Mouse (Mus musculus) kidney, embryonic 15.5 days (tissue): ENCODE results near the gene Csrp2. TPM values are rescaled to one million over a fixed set of nuclear protein-coding genes. Genes with fewer than 3 reads are reported as not detected.

Experiments used
- ATAC-seq: fragments of 200-750 bp; cut with Nextera tagmentation; replicated peaks from 2 replicates; pipeline ENCODE4 v1.8.0; 2017; ENCODE audit warnings: moderate TSS enrichment; ENCODE audit not compliant: low FRiP score
- H3K27ac ChIP-seq: fragments of 300-500 bp; sonication (generic); 2 replicates; pipeline ENCODE4 v1.5.1; 2015; ENCODE audit warnings: mild to moderate bottlenecking, inconsistent platforms
- H3K27me3 ChIP-seq: fragments of 300-500 bp; sonication (generic); 2 replicates; pipeline ENCODE4 v1.6.1; 2015; ENCODE audit warnings: inconsistent platforms
- H3K36me3 ChIP-seq: fragments of 300-500 bp; sonication (generic); 2 replicates; pipeline ENCODE4 v1.6.1; 2015; ENCODE audit warnings: inconsistent platforms
- H3K4me1 ChIP-seq: fragments of 300-500 bp; sonication (generic); 2 replicates; pipeline ENCODE4 v1.6.1; 2015; ENCODE audit warnings: inconsistent platforms
- H3K4me2 ChIP-seq: fragments of 300-500 bp; sonication (generic); 2 replicates; pipeline ENCODE4 v1.6.1; 2015; ENCODE audit warnings: moderate library complexity, mild to moderate bottlenecking, inconsistent platforms
- H3K4me3 ChIP-seq: fragments of 300-500 bp; sonication (generic); replicated peaks from 2 replicates; pipeline ENCODE4 v1.5.1; 2015; ENCODE audit warnings: mild to moderate bottlenecking, inconsistent platforms
- H3K9ac ChIP-seq: fragments of 300-500 bp; sonication (generic); 2 replicates; pipeline ENCODE4 v1.6.1; 2015; ENCODE audit warnings: mild to moderate bottlenecking, inconsistent platforms
- H3K9me3 ChIP-seq: fragments of 300-500 bp; sonication (generic); replicated peaks from 2 replicates; pipeline ENCODE4 v1.6.1; 2016; ENCODE audit warnings: inconsistent platforms
- WGBS: fragments of 180-500 bp; shearing (Covaris S2); methylation state at CpG from one replicate; pipeline ENCODE4 v1.1.7; 2015; ENCODE audit warnings: mixed read lengths; 5-methylcytosine and 5-hydroxymethylcytosine counted together
- polyA plus RNA-seq: library from polyadenylated mRNA; unstranded; fragments of >200 nt; fragmentation: Nextera tagmentation; extraction: Ambion mirVana; gene quantifications from 2 replicates; pipeline ENCODE4 v1.2.1, GENCODE M21; 2015

Gene Csrp2
- polyA plus RNA-seq, 1 experiment from 2014 or later: 189 TPM

GRCm38 (mm10) chr10:110935081-110935480 lies 15.5 kb downstream of the Csrp2 start:
- Histone ChIP-seq H3K27me3 (no peaks in the 10 kb centered on the region), H3K27ac (no peak overlapping the region), H3K4me2 (no peak overlapping the region), H3K9ac (no peak overlapping the region), H3K4me1 (peaks cover 16% of the 10 kb centered on the region), H3K36me3 (peaks cover 54% of the 10 kb centered on the region), H3K4me3 (no peak overlapping the region), H3K9me3 (no peaks in the 10 kb centered on the region)
- 87% methylated on average over 11 of the region's 11 CpGs for WGBS
- no peak for ATAC-seq

DNA sequence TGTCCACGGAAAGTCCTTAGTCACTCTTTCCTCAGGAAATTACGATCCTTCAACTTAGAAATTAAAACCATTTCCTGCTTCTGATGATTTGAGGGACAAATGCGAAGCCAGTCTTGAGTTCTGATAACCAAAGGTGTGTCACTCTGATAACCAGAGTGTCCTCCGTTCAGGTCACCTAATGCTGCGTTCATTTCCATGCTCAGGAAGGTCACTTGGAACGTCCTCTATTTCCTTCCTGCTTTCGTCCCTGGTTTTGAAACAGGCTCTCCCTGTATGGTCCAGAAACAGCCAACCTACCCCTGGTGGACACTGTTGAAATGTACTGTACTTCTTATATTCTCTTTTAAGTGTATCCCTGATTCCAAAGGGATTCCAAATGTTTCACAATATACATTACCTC lies 16.1 kb downstream of the Csrp2 start:
- H3K36me3 ChIP-seq: peaks cover 56% of the 10 kb centered on the region
- H3K4me2 ChIP-seq: no peak overlapping the region
- WGBS: 71% methylated on average over 7 of the region's 7 CpGs
- H3K27ac ChIP-seq: no peak overlapping the region
- ATAC-seq: no peak
- H3K9ac ChIP-seq: no peak overlapping the region
- H3K27me3 ChIP-seq: no peaks in the 10 kb centered on the region
- H3K4me1 ChIP-seq: peaks cover 15% of the 10 kb centered on the region
- no peak overlapping the region for H3K4me3 ChIP-seq
- no peaks in the 10 kb centered on the region for H3K9me3 ChIP-seq

DNA sequence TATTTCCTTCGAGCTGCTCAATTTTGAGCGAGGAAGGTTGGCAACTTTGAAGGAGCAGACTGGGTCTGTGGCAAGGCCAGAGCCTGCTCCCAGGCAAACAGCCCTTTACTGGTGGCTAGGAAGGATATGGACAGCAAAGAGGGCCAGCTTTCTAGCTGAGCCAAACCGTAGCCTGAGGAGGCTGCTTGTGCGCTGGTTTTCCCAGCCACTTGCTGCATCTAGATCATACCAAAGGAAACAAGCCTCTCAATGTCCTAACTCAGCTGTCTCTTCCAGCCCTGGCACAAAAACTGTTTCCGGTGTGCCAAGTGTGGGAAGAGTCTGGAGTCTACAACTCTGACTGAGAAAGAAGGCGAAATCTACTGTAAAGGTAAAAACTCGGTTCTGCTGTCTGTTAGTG lies 18.8 kb downstream of the Csrp2 start:
- Histone ChIP-seq H3K4me2 (no peak overlapping the region), H3K4me1 (0 out of 2 replicates have a peak, but pooled peaks cover 2% of the 10 kb centered on the region), H3K9ac (no peak overlapping the region), H3K4me3 (no peak overlapping the region), H3K9me3 (no peaks in the 10 kb centered on the region), H3K27me3 (no peaks in the 10 kb centered on the region), H3K27ac (no peak overlapping the region), H3K36me3 (peaks cover 71% of the 10 kb centered on the region)
- WGBS: 91% methylated on average over 7 of the region's 7 CpGs
- ATAC-seq: no peak

GRCm38 (mm10) chr10:110938841-110939549 lies 19.4 kb downstream of the Csrp2 start:
- ATAC-seq: no peak
- Histone ChIP-seq H3K9me3 (no peaks in the 10 kb centered on the region), H3K4me3 (no peak overlapping the region), H3K27ac (no peak overlapping the region), H3K9ac (no peak overlapping the region), H3K36me3 (peaks cover 75% of the 10 kb centered on the region), H3K4me2 (no peak overlapping the region), H3K4me1 (0 out of 2 replicates have a peak, but pooled peaks cover 2% of the 10 kb centered on the region), H3K27me3 (no peaks in the 10 kb centered on the region)
- WGBS: 80% methylated on average over 19 of the region's 19 CpGs

GRCm38 (mm10) chr10:110939717-110940116 lies 20.1 kb downstream of the Csrp2 start:
- 81% methylated on average over 4 of the region's 4 CpGs for WGBS
- Histone ChIP-seq H3K4me1 (0 out of 2 replicates have a peak, but pooled peaks cover 2% of the 10 kb centered on the region), H3K36me3 (peaks cover 77% of the 10 kb centered on the region), H3K4me3 (no peak overlapping the region), H3K9ac (no peak overlapping the region), H3K9me3 (no peaks in the 10 kb centered on the region), H3K4me2 (no peak overlapping the region), H3K27ac (no peak overlapping the region), H3K27me3 (no peaks in the 10 kb centered on the region)
- ATAC-seq: no peak

- Histone ChIP-seq H3K36me3 (peaks cover 77% of the 10 kb centered on the region), H3K9ac (no peak overlapping the region), H3K4me2 (no peak overlapping the region), H3K27me3 (no peaks in the 10 kb centered on the region), H3K27ac (no peak overlapping the region; the same call in 1 of the 2 replicates), H3K4me3 (no peak overlapping the region), H3K9me3 (no peaks in the 10 kb centered on the region), H3K4me1 (0 out of 2 replicates have a peak, but pooled peaks cover 2% of the 10 kb centered on the region)
- WGBS: 85% methylated on average over 13 of the region's 13 CpGs
- peak; percentile 44; the same call in 1 of the 2 replicates for ATAC-seq
Measured at GRCm38 (mm10) chr10:110940740-110941398, 21.3 kb downstream of the Csrp2 start.

DNA sequence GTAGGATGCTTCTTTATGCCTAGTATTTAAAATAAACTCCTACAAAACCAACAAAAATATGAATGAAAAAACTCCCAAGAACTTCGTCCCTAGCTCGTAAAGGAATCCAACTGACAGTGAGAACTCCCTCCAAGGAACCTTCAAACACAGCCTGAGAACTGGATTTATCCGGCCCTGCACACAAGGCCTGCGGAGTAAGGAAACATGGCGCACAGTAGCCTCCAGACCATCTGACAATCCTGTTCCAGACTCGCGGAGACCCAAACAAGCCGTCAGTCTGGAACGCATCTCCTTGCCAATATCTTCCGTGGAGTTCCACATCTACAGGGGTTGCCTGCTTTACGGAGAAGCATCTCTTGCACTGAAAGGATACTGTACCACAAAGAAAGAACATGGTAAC lies 22.4 kb downstream of the Csrp2 start:
- 93% methylated on average over 11 of the region's 11 CpGs for WGBS
- Histone ChIP-seq H3K36me3 (peaks cover 77% of the 10 kb centered on the region), H3K4me1 (0 out of 2 replicates have a peak, but pooled peaks cover 2% of the 10 kb centered on the region), H3K27me3 (no peaks in the 10 kb centered on the region), H3K27ac (no peak overlapping the region), H3K4me2 (no peak overlapping the region), H3K4me3 (no peak overlapping the region), H3K9me3 (no peaks in the 10 kb centered on the region), H3K9ac (no peak overlapping the region)
- no peak for ATAC-seq

- Histone ChIP-seq H3K9me3 (no peaks in the 10 kb centered on the region), H3K4me1 (0 out of 2 replicates have a peak, but pooled peaks cover 2% of the 10 kb centered on the region), H3K27ac (no peak overlapping the region), H3K4me2 (no peak overlapping the region), H3K4me3 (no peak overlapping the region), H3K27me3 (no peaks in the 10 kb centered on the region), H3K36me3 (peaks cover 75% of the 10 kb centered on the region), H3K9ac (no peak overlapping the region)
- ATAC-seq: no peak
- WGBS: 77% methylated on average over 9 of the region's 9 CpGs
Measured at GRCm38 (mm10) chr10:110942806-110943205, 23.2 kb downstream of the Csrp2 start.

GRCm38 (mm10) chr10:110944175-110944574 lies 24.6 kb downstream of the Csrp2 start:
- ATAC-seq: no peak

GRCm38 (mm10) chr10:110945966-110946365 lies 26.4 kb downstream of the Csrp2 start:
- no peaks in the 10 kb centered on the region for H3K27me3 ChIP-seq
- no peak overlapping the region for H3K9ac ChIP-seq
- 0 out of 2 replicates have a peak, but pooled peaks have one; percentile 43 for ATAC-seq
- 72% methylated on average over 12 of the region's 12 CpGs for WGBS
- H3K36me3 ChIP-seq: peaks cover 67% of the 10 kb centered on the region
- no peak overlapping the region for H3K4me2 ChIP-seq
- no peaks in the 10 kb centered on the region for H3K4me1 ChIP-seq
- no peaks in the 10 kb centered on the region for H3K9me3 ChIP-seq
- H3K4me3 ChIP-seq: no peak overlapping the region
- peak overlapping the region; percentile 60 for H3K27ac ChIP-seq

More at GRCm38 (mm10) chr10:110944175-110944574, 24.6 kb downstream of the Csrp2 start:
- no peak overlapping the region for H3K9ac ChIP-seq
- H3K4me1 ChIP-seq: 0 out of 2 replicates have a peak, but pooled peaks cover under 1% of the 10 kb centered on the region
- 95% methylated on average over 11 of the region's 11 CpGs for WGBS
- H3K4me2 ChIP-seq: no peak overlapping the region
- H3K27ac ChIP-seq: no peak overlapping the region
- peaks cover 62% of the 10 kb centered on the region for H3K36me3 ChIP-seq
- H3K4me3 ChIP-seq: no peak overlapping the region
- H3K9me3 ChIP-seq: no peaks in the 10 kb centered on the region
- no peaks in the 10 kb centered on the region for H3K27me3 ChIP-seq

DNA sequence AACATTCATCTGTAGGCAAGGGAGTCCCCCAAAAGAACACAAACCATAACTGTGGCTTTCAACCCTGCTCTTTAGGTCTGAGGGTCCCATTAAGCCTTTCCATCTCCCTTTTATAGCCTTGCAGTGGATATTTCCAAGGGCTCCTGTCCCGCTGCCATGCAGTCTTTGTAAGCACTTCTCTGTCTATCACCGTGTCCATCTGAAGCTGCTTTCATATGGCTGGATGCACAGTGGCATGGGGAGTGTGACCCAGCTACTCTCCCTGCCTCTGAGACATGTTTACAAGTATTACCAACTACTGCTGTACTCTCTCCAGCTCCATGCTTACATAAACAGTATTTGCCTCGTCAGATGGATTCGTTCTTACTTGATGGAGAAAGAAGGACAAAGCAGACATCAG lies 28.0 kb downstream of the Csrp2 start:
- Histone ChIP-seq H3K4me2 (no peak overlapping the region), H3K27ac (no peak overlapping the region), H3K36me3 (peaks cover 63% of the 10 kb centered on the region), H3K9ac (no peak overlapping the region), H3K9me3 (no peaks in the 10 kb centered on the region), H3K4me1 (peaks cover 6% of the 10 kb centered on the region; the same call in 1 of the 2 replicates), H3K27me3 (no peaks in the 10 kb centered on the region), H3K4me3 (no peak overlapping the region)
- no peak for ATAC-seq
- WGBS: 71% methylated on average over 4 of the region's 4 CpGs

DNA sequence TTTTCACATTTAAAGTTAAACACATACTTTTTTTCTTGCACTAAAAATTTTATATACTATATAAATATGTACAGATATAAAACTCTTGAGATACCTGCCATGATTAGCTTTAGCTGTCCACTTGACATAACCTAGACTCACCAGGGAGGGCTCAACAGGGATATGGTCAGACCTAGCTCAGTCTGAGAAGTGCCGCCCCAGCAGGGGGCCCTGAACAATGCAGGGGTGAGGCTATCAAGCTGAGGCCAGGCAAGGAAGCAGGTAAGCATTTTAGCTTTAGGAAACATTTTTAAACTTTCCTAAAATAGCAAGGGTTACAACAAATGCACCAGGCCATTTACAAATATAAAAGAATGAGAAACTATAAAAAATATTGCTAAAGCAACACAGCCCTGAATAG lies 31.5 kb downstream of the Csrp2 start:
- H3K36me3 ChIP-seq: peaks cover 47% of the 10 kb centered on the region
- 94% methylated on average over 1 of the region's 1 CpGs for WGBS
- no peak overlapping the region for H3K27ac ChIP-seq
- no peak overlapping the region for H3K9ac ChIP-seq
- H3K4me2 ChIP-seq: no peak overlapping the region
- H3K4me3 ChIP-seq: no peak overlapping the region
- no peaks in the 10 kb centered on the region for H3K27me3 ChIP-seq
- H3K9me3 ChIP-seq: no peaks in the 10 kb centered on the region
- no peak for ATAC-seq
- H3K4me1 ChIP-seq: peaks cover 16% of the 10 kb centered on the region
